Mouse (Mus musculus) E14TG2a.4 (cell line): ENCODE data around the gene Cyb5d1.

Experiments
- CTCF ChIP-seq: conservative IDR thresholded peaks from 2 replicates; pipeline ENCODE4 v1.5.1; 2014; ENCODE audit warnings: low read length
- NANOG ChIP-seq: IDR thresholded peaks from 2 replicates; pipeline ENCODE4 v1.6.1; 2014; ENCODE audit warnings: borderline replicate concordance, low read length, mixed read lengths
- POU5F1 ChIP-seq: IDR thresholded peaks from 2 replicates; pipeline ENCODE4 v1.6.1; 2014; ENCODE audit warnings: low read length, borderline replicate concordance

GRCm38 (mm10) chr11:69433189-69433588 is 37.8 kb upstream of the Cyb5d1 start:
- no peak for TF ChIP-seq CTCF
- TF ChIP-seq POU5F1: no peak
- no peak for TF ChIP-seq NANOG
